Mouse (Mus musculus) heart, postnatal 10 days (tissue): ENCODE data around the gene Uxs1. TPM values are rescaled to one million over a fixed set of nuclear protein-coding genes. Genes with fewer than 3 reads are reported as not detected.

Experiments
- DNase-seq, 2 experiments: peaks; one replicate each; pipeline ENCODE4 v3.0.0; 2021
- intact Hi-C: fragments of 180-260 bp; cut with DNase I; formaldehyde crosslinking; loops from one replicate; pipeline ENCODE4 v1.15.1; 2025
- total RNA-seq, 2 experiments: library from RNA; stranded (reverse); gene quantifications; 2 replicates each; pipeline ENCODE4 v1.2.3; 2021

The Uxs1 gene
- total RNA-seq = 10 to 100 TPM; 10.9 to 12.7 TPM

- peak; percentile 99 for DNase-seq
- intact Hi-C loops = loop anchor here (5.0 kb wide), 3 partner anchors 50 to 275 kb away; partner anchors contain the start of genes Tex30 and Tpp2
Measured at GRCm38 (mm10) chr1:43827763-43828194, at the start of gene Uxs1. Uxs1 (minus strand) TSS chr1:43827800.

DNA sequence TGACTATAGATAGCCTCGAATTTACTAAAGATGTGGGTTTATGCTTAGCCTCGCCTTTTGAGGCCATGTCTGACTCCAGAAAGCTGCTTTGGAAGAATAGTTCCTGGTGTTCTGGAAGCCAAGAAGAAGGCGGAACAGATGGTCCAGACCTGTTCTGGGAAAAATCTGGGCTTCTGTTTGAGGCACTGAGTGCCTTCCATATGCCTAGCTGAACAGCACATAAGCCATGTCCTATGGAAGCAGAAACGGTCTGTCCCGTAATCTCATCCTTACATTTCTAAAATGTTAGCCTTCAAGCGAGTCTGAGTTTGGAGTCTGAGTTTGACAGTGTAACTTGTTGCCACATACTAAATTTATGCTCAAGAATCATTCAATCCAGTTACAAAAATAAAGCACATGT lies 49.6 kb upstream of the Uxs1 start:
- no peak for DNase-seq
- intact Hi-C loops = no loop called here

DNA sequence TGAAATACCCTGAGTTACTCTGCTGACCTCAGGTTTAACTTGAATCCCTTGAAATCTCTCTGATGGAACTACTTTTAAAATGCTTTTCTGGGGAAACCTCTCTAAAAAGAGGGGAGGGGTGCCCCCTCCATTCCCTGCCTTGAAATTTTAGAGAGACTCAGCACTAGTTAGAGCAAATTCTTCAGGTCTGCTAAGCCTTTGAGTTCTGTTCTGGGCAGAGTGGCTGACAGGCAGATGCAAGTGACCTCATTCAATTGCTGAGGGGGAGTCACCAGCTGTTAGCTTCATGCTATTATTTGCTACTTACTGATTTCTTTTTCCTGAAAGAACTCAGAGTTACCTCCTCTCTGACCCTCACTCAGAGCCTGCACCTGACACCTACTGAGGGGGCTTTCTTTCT lies 43.5 kb upstream of the Uxs1 start:
- peak in 1 of 2 experiments; percentile 8 for DNase-seq
- intact Hi-C loops = no loop called here

DNA sequence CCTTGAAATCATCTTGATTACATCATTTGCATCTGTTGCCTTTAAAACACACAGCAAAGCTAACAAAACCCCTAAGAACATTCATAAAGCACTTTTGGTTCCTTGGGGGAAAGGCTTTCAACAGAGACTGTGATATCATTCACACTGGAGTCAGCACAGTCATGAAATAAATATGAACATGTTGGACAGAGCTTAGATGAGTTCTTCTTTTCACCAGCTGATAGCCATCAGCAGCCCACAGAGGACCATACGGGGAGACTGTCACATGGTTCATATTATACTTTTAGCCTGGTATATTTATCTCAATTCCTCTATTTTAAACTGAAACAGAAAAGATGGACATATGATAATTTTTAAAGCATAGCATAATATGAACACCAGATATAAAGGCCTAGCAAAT lies 40.9 kb upstream of the Uxs1 start:
- intact Hi-C loops = no loop called here
- no peak for DNase-seq

DNA sequence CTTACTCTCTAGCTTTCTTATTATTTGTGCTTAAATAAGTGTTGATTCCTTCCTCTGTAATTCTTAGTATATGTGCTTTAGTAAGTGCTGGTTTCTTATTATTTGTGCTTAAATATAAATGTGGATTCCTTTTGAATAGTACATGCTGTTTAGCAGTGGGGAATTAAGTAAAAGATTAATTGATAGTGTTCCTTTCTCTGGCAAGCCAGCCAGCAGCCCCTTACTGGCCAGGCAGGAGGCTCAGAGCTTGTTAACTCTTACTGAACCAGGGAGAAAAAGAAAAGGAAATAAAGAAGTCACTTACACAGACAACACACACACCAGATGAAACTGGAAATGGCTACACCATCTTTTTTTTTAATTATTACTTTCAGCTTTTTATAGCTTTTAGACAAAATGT lies 37.2 kb upstream of the Uxs1 start:
- intact Hi-C loops = no loop called here
- no peak for DNase-seq

- no peak for DNase-seq
- intact Hi-C loops = no loop called here
Measured at GRCm38 (mm10) chr1:43862614-43863013, 35.0 kb upstream of the Uxs1 start.

- DNase-seq = no peak
- intact Hi-C loops = no loop called here
Measured at GRCm38 (mm10) chr1:43858988-43859387, 31.4 kb upstream of the Uxs1 start.

- DNase-seq = no peak
- intact Hi-C loops = no loop called here
Measured at GRCm38 (mm10) chr1:43857656-43858055, 30.1 kb upstream of the Uxs1 start.

DNA sequence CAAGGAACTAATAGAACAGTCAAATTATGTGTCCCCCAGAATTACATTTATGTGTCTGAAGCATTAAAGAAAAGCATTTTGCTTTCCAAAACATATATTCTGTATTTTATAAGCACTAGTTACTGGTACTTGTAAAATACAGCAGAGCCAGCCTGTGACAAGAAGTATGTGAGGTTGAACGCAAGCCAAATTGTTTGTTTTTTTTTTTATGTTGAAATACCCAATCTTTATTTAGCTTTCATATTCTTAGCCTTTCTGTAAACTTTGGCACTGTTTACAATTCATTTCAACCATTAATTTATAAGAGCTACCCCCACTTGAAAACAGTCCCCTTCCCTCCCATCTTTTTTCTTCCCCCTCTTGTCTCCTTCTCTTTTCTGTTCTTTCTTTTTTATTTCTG lies 28.0 kb upstream of the Uxs1 start:
- no peak for DNase-seq
- intact Hi-C loops = no loop called here

GRCm38 (mm10) chr1:43843398-43843797 lies 15.8 kb upstream of the Uxs1 start:
- intact Hi-C loops = no loop called here
- no peak for DNase-seq

DNA sequence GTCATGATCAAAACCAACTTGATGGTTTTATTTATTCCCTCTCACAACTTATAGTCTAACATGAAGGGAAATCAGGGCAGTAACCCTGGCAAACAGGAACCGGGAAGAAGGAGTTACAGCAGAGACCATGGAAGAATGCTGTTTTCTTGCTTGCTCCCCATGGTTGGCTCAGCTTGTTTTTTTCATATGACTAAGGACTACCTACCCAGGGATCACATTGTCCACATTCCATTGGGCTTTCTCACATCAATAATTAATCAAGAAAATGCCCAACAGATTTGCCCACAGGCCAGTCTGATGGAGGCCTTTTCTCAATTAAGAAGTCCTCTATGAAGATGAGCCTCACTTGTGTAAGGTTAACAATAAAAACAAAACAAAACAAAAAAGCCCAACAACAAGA lies 9.6 kb upstream of the Uxs1 start:
- DNase-seq = no peak
- intact Hi-C loops = no loop called here

DNA sequence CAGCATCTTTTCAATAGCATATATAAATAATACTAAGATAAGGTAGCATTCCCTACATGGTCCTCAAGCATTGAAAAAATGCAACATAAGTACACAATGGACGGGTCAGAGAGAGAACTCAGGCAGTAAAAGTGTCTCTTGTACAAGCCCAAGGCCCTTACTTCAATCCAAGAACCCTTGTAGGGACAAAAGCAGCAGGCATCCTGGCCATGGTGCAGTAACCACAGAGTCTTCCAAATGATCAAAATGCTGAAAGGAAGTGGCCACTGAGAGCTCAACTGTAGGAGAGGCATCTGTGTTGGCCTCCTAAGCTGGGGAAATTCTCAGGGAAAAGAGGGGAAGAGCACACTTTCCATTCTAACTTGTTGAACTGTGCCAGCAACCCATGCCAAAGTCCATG lies 2.5 kb upstream of the Uxs1 start:
- DNase-seq = no peak
- intact Hi-C loops = no loop called here

GRCm38 (mm10) chr1:43827002-43827762 lies 418 bp downstream of the Uxs1 start:
- DNase-seq = no peak
- intact Hi-C loops = loop anchor here (5.0 kb wide), 3 partner anchors 50 to 275 kb away; partner anchors contain the start of genes Tex30 and Tpp2

DNA sequence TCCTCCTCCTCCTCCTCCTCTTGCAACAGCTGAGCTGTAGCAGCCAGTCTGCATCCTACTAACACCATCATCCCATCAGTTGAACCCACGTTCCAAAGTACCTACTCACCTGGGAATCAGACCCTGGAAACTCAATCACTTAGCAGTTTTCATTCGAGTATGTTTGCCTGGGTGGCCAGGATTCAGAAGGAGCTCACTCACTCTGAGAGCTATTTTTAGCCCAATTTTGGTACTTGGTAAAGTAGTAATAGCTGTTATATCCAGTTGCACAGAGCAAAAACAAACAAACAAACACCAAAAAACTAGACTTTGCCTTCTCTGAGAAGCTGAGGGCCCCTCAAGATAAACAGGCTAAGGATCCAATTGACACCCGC lies 985 bp downstream of the Uxs1 start:
- DNase-seq = no peak
- intact Hi-C loops = loop anchor here (5.0 kb wide), 3 partner anchors 49 to 276 kb away; partner anchors contain the start of genes Tex30 and Tpp2

DNA sequence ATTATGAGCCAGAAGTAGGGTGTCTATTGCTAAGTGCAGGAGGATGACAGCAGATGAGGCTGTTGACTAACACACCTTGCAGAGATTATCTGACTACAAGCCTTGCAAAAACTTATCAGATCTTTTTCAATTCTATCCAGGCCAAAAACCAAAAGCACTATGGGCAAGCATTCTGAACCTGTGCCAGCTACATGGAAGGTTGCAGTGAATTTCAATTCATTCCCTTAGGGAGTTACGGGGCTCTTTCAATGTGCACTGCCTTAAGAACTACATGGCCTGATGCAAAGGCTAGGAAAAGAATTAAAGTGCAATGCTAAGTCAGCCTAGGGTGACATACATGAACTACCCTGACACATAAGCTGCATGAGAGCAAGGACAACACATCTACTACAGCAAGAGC lies 4.2 kb downstream of the Uxs1 start:
- intact Hi-C loops = no loop called here
- no peak for DNase-seq

DNA sequence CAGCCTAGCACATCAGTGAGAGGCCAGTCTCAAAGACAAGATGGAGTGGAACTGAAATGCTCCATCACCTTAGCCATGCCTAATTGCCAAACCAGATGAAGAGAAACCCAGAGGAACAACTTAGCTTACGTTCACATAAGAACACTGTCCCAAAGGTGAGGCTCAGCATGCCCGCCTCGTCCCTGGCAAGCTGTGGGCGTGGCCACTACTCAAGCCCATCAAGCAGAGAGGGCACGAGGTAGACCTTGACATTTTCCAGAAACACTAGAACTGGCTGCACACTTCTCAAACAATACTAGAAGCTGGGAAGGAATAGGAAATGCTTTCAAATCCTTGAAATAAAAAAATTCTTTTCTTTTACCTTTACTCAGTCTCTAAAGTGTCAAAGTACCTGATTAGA lies 5.0 kb downstream of the Uxs1 start:
- no peak for DNase-seq
- intact Hi-C loops = no loop called here

GRCm38 (mm10) chr1:43821804-43822203 lies 5.8 kb downstream of the Uxs1 start:
- intact Hi-C loops = no loop called here

DNA sequence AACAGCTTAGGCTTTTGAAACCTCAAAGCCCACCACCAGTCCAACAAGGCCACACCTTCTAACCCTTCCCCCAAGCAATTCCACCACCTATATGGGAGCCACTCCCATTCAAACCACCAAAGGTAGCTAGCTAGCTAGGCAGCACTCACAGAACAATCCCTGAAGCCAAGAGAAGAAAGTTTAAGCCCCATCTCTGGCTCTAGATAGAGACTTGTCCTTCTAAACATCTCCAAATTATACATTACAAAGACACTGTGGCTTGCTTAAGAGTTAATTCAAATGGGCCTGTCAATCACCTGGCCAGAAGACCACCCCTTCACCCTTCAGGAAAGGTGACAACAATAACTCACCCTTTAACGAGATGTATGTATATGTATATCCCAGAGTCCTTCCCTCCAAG lies 7.0 kb downstream of the Uxs1 start:
- no peak for DNase-seq
- intact Hi-C loops = no loop called here

More at GRCm38 (mm10) chr1:43821804-43822203, 5.8 kb downstream of the Uxs1 start:
- no peak for DNase-seq

DNA sequence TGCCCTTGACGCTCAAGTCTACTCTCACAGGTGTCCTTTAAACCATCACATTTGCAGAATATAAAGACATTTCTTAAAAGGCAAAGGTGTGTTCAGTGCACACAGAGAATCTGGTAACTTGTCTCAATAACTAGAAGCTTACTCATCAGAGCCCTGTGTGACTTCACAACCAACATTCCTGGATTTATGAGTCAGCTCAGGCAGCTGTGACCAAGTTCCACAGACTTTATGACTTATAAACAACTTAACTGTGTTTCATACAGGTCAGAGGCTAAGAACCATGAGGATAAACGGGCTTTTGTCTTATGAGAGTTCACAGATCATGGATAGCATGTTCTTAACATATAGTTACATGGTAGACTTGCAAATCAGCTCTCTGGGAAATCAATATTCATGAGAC lies 8.5 kb downstream of the Uxs1 start:
- no peak for DNase-seq
- intact Hi-C loops = no loop called here

GRCm38 (mm10) chr1:43818356-43818755 lies 9.2 kb downstream of the Uxs1 start:
- DNase-seq = no peak
- intact Hi-C loops = no loop called here

GRCm38 (mm10) chr1:43811764-43812163 lies 15.8 kb downstream of the Uxs1 start:
- intact Hi-C loops = no loop called here
- DNase-seq = no peak

- no peak for DNase-seq
- intact Hi-C loops = no loop called here
Measured at GRCm38 (mm10) chr1:43811055-43811454, 16.5 kb downstream of the Uxs1 start.

DNA sequence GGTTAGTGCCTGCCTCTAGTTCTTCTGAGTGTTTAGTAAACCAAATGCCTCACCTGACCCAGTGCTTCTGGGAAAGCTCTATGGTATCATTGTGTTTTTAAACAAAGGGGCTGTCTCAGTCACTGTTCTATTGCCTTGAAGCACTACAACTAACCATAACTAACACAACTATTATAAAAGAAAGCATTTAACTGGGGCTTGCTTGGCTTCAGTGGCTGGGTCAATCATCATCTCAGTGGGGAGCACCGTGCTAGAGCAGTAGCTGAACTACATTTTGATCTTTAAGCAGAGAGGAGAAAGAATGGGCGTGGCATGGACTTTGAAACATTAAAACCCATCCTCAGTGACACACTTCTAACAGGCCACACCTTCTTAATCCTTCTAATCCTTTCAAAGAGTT lies 18.2 kb downstream of the Uxs1 start:
- DNase-seq = no peak
- intact Hi-C loops = no loop called here
